Mouse (Mus musculus) gonadal fat pad, adult 2 months (tissue): Measurements from ENCODE around the gene D17Wsu92e. TPM values are rescaled to one million over a fixed set of nuclear protein-coding genes. Genes with fewer than 3 reads are reported as not detected.

Experiments
- DNase-seq: peaks from one replicate; pipeline ENCODE4 v3.0.0-alpha.2; 2012; ENCODE audit warnings: low read depth
- polyA plus RNA-seq: library from polyadenylated mRNA; depleted of rRNA; stranded (reverse); fragments of >200 nt; gene quantifications from 2 replicates; pipeline ENCODE4 v1.2.3, GENCODE M21; 2012

D17Wsu92e gene
- polyA plus RNA-seq, 1 experiment = 83.0 TPM

GRCm38 (mm10) chr17:27790976-27791375 is 29.5 kb downstream of the D17Wsu92e start:
- no peak for DNase-seq

GRCm38 (mm10) chr17:27790015-27790414 is 30.4 kb downstream of the D17Wsu92e start:
- DNase-seq = no peak

- DNase-seq = no peak
Measured at GRCm38 (mm10) chr17:27788456-27789172, 31.8 kb downstream of the D17Wsu92e start.

- no peak for DNase-seq
Measured at GRCm38 (mm10) chr17:27783567-27783966, 36.9 kb downstream of the D17Wsu92e start.

GRCm38 (mm10) chr17:27781059-27781687 is 39.3 kb downstream of the D17Wsu92e start:
- DNase-seq = no peak

GRCm38 (mm10) chr17:27779755-27780154 is 40.7 kb downstream of the D17Wsu92e start:
- no peak for DNase-seq

- DNase-seq = no peak
Measured at GRCm38 (mm10) chr17:27778671-27779355, 41.6 kb downstream of the D17Wsu92e start.

GRCm38 (mm10) chr17:27777823-27778222 is 42.6 kb downstream of the D17Wsu92e start:
- no peak for DNase-seq

- DNase-seq = no peak
Measured at GRCm38 (mm10) chr17:27774198-27774597, 46.2 kb downstream of the D17Wsu92e start.

- DNase-seq = no peak
Measured at GRCm38 (mm10) chr17:27771616-27772015, 48.8 kb downstream of the D17Wsu92e start.

GRCm38 (mm10) chr17:27768817-27769542 is 51.5 kb downstream of the D17Wsu92e start:
- DNase-seq = no peak

GRCm38 (mm10) chr17:27767543-27767942 is 52.9 kb downstream of the D17Wsu92e start:
- DNase-seq = no peak

GRCm38 (mm10) chr17:27767120-27767519 is 53.3 kb downstream of the D17Wsu92e start:
- no peak for DNase-seq

GRCm38 (mm10) chr17:27765066-27765465 is 55.4 kb downstream of the D17Wsu92e start:
- DNase-seq = no peak

GRCm38 (mm10) chr17:27764453-27764852 is 56.0 kb downstream of the D17Wsu92e start:
- no peak for DNase-seq

GRCm38 (mm10) chr17:27762884-27763283 is 57.6 kb downstream of the D17Wsu92e start:
- no peak for DNase-seq

- DNase-seq = no peak
Measured at GRCm38 (mm10) chr17:27761639-27762336, 58.7 kb downstream of the D17Wsu92e start.

GRCm38 (mm10) chr17:27760169-27760568 is 60.3 kb downstream of the D17Wsu92e start:
- no peak for DNase-seq

- DNase-seq = no peak
Measured at GRCm38 (mm10) chr17:27751314-27752202, 68.9 kb downstream of the D17Wsu92e start.

GRCm38 (mm10) chr17:27750451-27750942 is 70.0 kb downstream of the D17Wsu92e start:
- no peak for DNase-seq
